Mouse (Mus musculus) intestine, embryonic 14.5 days (tissue): ENCODE results near the gene Fermt1. TPM values are rescaled to one million over a fixed set of nuclear protein-coding genes. Genes with fewer than 3 reads are reported as not detected.

Source experiments
- ATAC-seq: fragments of 200-750 bp; cut with Nextera tagmentation; replicated peaks from 2 replicates; pipeline ENCODE4 v1.8.0; 2017; ENCODE audit warnings: low read depth, moderate number of reproducible peaks, moderate TSS enrichment, moderate library complexity; ENCODE audit not compliant: low FRiP score, low TSS enrichment
- DNase-seq: peaks from one replicate; pipeline ENCODE4 v3.0.0-alpha.2; 2018; ENCODE audit warnings: low spot score
- H3K27ac ChIP-seq: fragments of 300-500 bp; sonication (generic); 2 replicates; pipeline ENCODE4 v1.5.1; 2014; ENCODE audit warnings: low read depth, mild to moderate bottlenecking, control low read depth
- H3K27me3 ChIP-seq: fragments of 300-500 bp; sonication (generic); replicated peaks from 2 replicates; pipeline ENCODE4 v1.6.1; 2014; ENCODE audit warnings: low read length, control low read depth; ENCODE audit not compliant: control insufficient read depth, insufficient read depth
- H3K36me3 ChIP-seq: fragments of 300-500 bp; sonication (generic); 2 replicates; pipeline ENCODE4 v1.6.1; 2014; ENCODE audit warnings: low read length, control low read depth; ENCODE audit not compliant: control insufficient read depth, insufficient read depth
- H3K4me1 ChIP-seq: fragments of 300-500 bp; sonication (generic); replicated peaks from 2 replicates; pipeline ENCODE4 v1.6.1; 2014; ENCODE audit warnings: low read length, control low read depth, mixed read lengths; ENCODE audit not compliant: control insufficient read depth, insufficient read depth
- H3K4me2 ChIP-seq: fragments of 300-500 bp; sonication (generic); 2 replicates; pipeline ENCODE4 v1.6.1; 2014; ENCODE audit warnings: low read length
- H3K4me3 ChIP-seq: fragments of 300-500 bp; sonication (generic); 2 replicates; pipeline ENCODE4 v1.5.1; 2014; ENCODE audit warnings: low read depth, low read length, control low read depth, mixed read lengths
- H3K9ac ChIP-seq: fragments of 300-500 bp; sonication (generic); 2 replicates; pipeline ENCODE4 v1.6.1; 2014; ENCODE audit warnings: mild to moderate bottlenecking, low read length
- H3K9me3 ChIP-seq: fragments of 300-500 bp; sonication (generic); 2 replicates; pipeline ENCODE4 v1.6.1; 2016; ENCODE audit warnings: low read length, control low read depth; ENCODE audit not compliant: control insufficient read depth
- WGBS: fragments of 180-500 bp; shearing (Covaris S2); extraction: QIAGEN DNeasy Blood & Tissue Kit; methylation state at CpG from one replicate; pipeline ENCODE4 v1.1.7; 2014; 5-methylcytosine and 5-hydroxymethylcytosine counted together
- polyA plus RNA-seq: library from polyadenylated mRNA; unstranded; fragments of >200 nt; fragmentation: Nextera tagmentation; extraction: Ambion mirVana; gene quantifications from 2 replicates; pipeline ENCODE4 v1.2.1, GENCODE M21; 2014

Gene Fermt1
- polyA plus RNA-seq, 1 experiment from 2014 or later, result 57.6 TPM

DNA sequence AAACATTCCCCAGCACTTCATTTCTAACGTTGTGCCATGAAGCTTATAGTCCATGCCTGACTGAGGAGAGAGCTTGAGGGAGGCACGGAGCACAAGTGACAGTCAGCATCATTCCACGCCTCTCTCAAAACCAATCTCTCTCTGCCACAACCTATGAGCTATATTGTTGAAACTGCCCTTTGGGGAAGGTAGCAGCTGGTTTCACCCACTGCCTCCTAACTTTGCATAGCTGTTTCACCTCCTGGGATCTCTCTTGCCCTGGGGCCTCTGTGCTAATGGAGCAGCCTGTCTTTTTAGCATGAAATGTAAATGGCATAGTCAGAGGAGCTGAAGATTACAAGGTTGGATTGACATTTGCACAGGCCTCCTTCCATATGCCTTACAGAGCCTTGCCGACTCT is 43.6 kb downstream of the Fermt1 start:
- Histone ChIP-seq H3K4me1 (no peaks in the 10 kb centered on the region), H3K9me3 (no peaks in the 10 kb centered on the region), H3K27me3 (no peaks in the 10 kb centered on the region), H3K4me3 (no peak overlapping the region), H3K27ac (no peak overlapping the region), H3K9ac (no peak overlapping the region), H3K36me3 (no peaks in the 10 kb centered on the region), H3K4me2 (no peak overlapping the region)
- DNase-seq (no peak), ATAC-seq (no peak)
- 70% methylated on average over 4 of the region's 4 CpGs for WGBS

DNA sequence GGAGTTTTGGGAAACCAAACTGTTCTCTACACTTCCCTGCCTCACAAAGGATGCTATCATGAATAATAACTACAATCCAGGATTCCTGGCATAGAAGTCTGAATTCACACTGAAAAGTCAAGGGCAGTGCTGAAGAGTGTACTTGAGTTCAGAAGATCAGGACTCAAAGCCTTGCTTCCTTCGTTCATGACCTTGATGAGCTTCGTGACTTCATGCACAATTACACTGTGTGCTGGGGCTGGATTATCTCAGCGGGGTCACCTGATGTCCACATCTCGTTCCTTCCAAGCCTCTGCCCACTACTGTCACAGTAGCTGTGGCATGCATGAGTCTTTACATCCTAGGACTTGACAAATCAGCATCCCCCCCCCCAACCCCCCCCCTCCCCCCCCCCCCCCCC is 44.1 kb downstream of the Fermt1 start:
- Histone ChIP-seq H3K27me3 (no peaks in the 10 kb centered on the region), H3K9me3 (no peaks in the 10 kb centered on the region), H3K36me3 (no peaks in the 10 kb centered on the region), H3K27ac (no peak overlapping the region), H3K4me2 (no peak overlapping the region), H3K4me1 (no peaks in the 10 kb centered on the region), H3K9ac (no peak overlapping the region), H3K4me3 (no peak overlapping the region)
- DNase-seq, result no peak
- no peak for ATAC-seq
- 81% methylated on average over 4 of the region's 4 CpGs for WGBS

DNA sequence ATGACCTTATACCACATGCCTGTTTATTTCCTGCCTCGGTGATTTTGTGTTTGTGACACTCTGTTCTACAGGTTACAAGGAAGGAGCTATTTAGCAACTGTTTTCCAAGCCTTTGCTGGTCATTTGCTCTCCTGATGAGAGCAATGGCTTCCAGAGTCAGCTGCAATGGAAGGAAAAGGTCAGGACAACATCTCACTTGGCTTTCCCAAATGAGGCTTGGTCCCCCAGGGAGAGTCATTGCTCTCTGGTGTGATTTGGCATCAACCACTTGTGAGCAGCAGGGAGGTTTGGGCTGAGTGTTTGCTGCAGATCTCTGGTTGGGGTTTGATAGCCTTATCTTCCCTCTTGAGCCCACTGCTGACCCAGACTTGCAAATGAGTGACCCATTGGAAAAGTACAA is 45.1 kb downstream of the Fermt1 start:
- ATAC-seq, result no peak
- WGBS, result 88% methylated on average over 1 of the region's 1 CpGs
- no peaks in the 10 kb centered on the region for H3K9me3 ChIP-seq
- no peak overlapping the region for H3K4me2 ChIP-seq
- no peaks in the 10 kb centered on the region for H3K27me3 ChIP-seq
- H3K36me3 ChIP-seq, result no peaks in the 10 kb centered on the region
- no peak overlapping the region for H3K27ac ChIP-seq
- no peak overlapping the region for H3K4me3 ChIP-seq
- no peak for DNase-seq
- H3K4me1 ChIP-seq, result no peaks in the 10 kb centered on the region
- no peak overlapping the region for H3K9ac ChIP-seq

DNA sequence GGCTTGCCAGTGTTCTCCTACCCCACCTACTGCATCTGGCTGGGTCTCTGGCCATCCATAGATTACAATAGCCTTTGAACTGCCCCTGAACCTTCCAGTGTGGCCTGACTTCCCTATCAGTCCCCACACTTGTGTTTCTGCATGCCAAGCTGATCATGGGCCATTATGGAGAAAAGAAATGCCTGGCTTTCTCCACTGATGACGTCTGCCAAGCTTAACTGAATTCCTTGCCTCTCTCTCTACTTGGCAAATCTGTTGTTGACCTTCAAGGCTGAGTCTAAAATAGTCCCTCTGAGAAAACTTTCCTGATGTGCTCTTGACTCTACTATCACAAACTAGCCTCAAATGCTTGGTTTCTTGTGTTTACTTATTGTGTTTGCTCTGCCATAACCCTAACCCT is 47.5 kb downstream of the Fermt1 start:
- WGBS, result 62% methylated on average over 1 of the region's 1 CpGs
- H3K4me3 ChIP-seq, result no peak overlapping the region
- no peaks in the 10 kb centered on the region for H3K9me3 ChIP-seq
- H3K27me3 ChIP-seq, result no peaks in the 10 kb centered on the region
- ATAC-seq, result no peak
- no peaks in the 10 kb centered on the region for H3K4me1 ChIP-seq
- H3K36me3 ChIP-seq, result no peaks in the 10 kb centered on the region
- DNase-seq, result no peak
- no peak overlapping the region for H3K27ac ChIP-seq
- H3K9ac ChIP-seq, result no peak overlapping the region
- H3K4me2 ChIP-seq, result no peak overlapping the region

DNA sequence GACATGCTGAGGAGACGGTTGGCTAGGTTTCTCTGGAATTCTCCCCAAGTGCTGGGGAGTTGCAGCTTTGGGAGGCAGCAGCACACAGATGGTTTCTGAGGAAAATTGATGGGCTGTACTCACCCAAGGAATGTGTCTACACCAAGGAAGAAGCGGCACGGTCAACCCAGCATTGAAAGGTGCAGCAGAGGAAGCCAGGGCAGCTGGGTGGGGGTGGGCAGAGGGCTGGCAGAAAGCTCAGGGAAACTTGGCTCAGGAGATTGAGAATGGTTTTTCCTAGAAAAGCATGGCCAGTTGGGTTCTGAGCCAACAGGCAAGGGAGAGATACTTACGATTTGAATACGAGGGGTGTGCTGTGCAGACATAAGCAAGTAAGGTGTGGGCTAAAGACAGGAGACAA is 51.9 kb downstream of the Fermt1 start:
- Histone ChIP-seq H3K36me3 (no peaks in the 10 kb centered on the region), H3K4me1 (no peaks in the 10 kb centered on the region), H3K27ac (no peak overlapping the region), H3K4me3 (no peak overlapping the region), H3K27me3 (no peaks in the 10 kb centered on the region), H3K4me2 (no peak overlapping the region), H3K9ac (no peak overlapping the region), H3K9me3 (no peaks in the 10 kb centered on the region)
- WGBS, result 64% methylated on average over 5 of the region's 5 CpGs
- ATAC-seq (no peak), DNase-seq (no peak)

DNA sequence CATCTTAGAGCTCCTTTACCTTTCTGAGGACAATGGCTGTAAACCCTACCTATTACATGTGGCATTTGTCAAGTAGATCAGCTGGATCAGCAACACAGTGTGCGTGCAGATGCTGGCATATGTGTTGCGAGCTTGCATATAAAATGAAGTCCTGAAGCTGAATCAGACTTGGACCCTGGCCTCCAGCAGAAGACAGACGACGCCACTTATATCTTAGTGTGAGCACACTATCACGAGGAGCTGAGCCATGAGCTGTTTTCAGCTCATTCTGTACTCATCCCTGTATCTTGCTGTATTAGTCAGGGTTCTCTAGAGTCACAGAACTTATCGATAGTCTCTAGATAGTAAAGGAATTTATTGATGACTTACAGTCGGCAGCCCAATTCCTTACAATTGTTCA is 60.4 kb downstream of the Fermt1 start:
- no peak overlapping the region for H3K27ac ChIP-seq
- ATAC-seq (no peak), DNase-seq (no peak)
- no peak overlapping the region for H3K9ac ChIP-seq
- H3K27me3 ChIP-seq, result 0 out of 2 replicates have a peak, but pooled peaks cover 6% of the 10 kb centered on the region
- no peaks in the 10 kb centered on the region for H3K36me3 ChIP-seq
- no peak overlapping the region for H3K4me2 ChIP-seq
- H3K4me1 ChIP-seq, result 0 out of 2 replicates have a peak, but pooled peaks cover 4% of the 10 kb centered on the region
- 86% methylated on average over 6 of the region's 7 CpGs for WGBS
- no peak overlapping the region for H3K4me3 ChIP-seq
- no peaks in the 10 kb centered on the region for H3K9me3 ChIP-seq

DNA sequence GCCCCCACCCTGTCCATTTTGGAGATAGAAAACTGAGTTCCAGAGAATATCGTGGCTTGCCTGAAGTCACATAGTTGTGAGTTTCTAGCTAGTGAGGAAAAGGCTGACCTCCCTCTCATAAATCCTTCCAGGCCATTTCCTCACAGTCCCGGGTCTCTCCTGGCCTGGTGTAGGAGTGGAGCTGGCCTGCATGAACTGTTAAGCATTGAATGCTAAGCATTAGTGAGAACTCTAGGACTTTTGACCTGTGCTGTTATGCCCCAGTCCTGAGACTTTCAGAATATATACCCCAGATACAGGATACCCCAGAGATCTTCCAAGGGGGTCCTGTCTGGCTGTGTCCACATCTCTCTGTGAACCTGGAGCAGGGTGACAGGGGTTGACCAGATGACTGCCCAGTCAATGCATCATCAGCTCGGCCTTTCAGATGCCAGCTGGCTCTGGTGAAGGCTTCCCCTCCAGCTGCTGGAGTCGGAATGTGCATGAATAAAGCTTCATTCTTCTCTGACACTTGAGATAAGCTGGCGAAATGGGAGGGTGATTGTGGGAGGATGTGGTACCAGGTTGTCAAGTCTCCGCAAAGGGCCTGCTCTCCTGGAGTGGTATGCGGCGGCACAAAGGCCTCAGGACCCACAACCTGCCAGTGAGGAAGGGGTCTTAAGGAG is 61.3 kb downstream of the Fermt1 start:
- H3K9ac ChIP-seq, result no peak overlapping the region
- no peak overlapping the region for H3K27ac ChIP-seq
- H3K4me2 ChIP-seq, result no peak overlapping the region
- 42% methylated on average over 8 of the region's 8 CpGs for WGBS
- no peaks in the 10 kb centered on the region for H3K36me3 ChIP-seq
- no peaks in the 10 kb centered on the region for H3K9me3 ChIP-seq
- H3K4me1 ChIP-seq, result 0 out of 2 replicates have a peak, but pooled peaks cover 10% of the 10 kb centered on the region
- 0 out of 2 replicates have a peak, but pooled peaks cover 7% of the 10 kb centered on the region for H3K27me3 ChIP-seq
- DNase-seq (peak; percentile 49), ATAC-seq (no peak)
- H3K4me3 ChIP-seq, result no peak overlapping the region

DNA sequence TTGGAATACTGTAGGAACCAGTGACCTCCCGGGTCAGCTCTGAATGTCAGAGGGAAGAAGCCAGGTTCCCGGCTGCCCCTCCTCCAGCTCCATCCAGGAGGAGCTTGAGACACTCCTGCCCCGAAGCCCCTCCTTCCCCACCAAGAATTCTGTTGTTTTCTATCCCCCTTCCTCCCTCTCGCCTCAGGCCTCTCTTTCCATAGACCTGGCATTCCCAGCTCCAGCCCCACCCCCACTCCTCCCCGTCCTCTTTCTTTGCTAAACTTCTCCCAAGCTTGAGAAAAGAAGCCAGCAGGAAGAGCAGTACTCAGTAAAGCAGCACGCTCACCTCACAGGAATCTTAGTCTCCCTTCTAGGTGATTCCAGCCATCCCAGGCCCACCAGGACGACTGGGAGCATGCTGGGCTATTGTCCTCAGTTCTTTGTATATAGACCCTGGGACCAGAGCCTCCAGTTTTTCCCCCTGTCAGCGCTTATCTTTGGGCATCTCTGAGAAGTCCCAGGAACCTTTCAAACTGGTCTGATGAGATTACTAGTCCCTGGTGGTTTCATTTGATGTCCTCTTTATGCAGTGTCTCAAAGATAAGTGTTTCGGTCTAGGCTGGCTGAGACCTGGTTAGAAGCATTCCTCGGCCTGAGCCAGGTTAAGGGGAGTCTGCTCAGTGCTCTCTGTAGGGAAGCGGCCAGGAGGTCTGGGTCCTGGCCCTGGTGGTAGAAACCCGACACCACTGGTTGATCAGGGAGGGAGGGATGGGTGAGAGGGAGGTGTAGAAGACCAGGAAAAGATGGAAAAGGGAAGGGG is 64.7 kb downstream of the Fermt1 start, which contains the start of gene Lrrn4:
Lrrn4 (minus strand) TSS at position 48 of the 802 bp plus-strand sequence.
- peaks cover 14% of the 10 kb centered on the region for H3K4me1 ChIP-seq
- peak; percentile 50 for DNase-seq
- no peak for ATAC-seq

More for the DNA sequence above, 64.7 kb downstream of the Fermt1 start, which contains the start of gene Lrrn4:
- no peaks in the 10 kb centered on the region for H3K9me3 ChIP-seq
- peak within 1 kb of the TSS; percentile 39 for H3K4me3 ChIP-seq
- peak within 1 kb of the TSS; percentile 75 for H3K4me2 ChIP-seq
- H3K36me3 ChIP-seq, result no peaks in the 10 kb centered on the region
- H3K9ac ChIP-seq, result no peak within 1 kb of the TSS
- H3K27ac ChIP-seq, result no peak within 1 kb of the TSS
- H3K27me3 ChIP-seq, result peaks cover 27% of the 10 kb centered on the region
- WGBS, result 13% methylated on average over 12 of the region's 12 CpGs
